Mouse (Mus musculus) thymus, postnatal 14 days (tissue): ENCODE measurements at regions not wholly inside any gene's neighbourhood (a gene's known extent, or its start where the extent isn't known, plus 50 kb on each side); places are given as distances from the start of the nearest gene placed in this dataset.

Experiments
- DNase-seq: peaks from one replicate; pipeline ENCODE4 v3.0.0; 2021

DNA sequence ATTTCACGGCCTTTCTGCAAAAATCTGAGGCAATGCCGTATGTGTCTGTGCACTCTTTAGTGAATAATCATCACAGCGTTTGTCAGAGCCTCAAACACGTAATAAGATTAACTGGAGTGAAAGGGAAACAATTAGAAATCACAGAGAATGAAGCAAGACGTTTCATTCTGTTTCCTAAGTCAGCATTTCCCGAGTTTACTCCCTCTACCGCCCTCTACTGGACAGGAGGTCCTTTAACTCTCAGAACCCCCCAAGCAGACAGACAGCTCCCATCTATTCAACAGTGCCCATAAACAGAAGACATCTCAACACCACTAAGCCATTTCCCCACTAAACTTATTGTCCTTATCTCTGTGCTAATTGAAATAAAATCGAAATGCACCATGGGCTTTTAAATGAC lies 167.5 kb upstream of the Rnd3 start:
- no peak for DNase-seq

DNA sequence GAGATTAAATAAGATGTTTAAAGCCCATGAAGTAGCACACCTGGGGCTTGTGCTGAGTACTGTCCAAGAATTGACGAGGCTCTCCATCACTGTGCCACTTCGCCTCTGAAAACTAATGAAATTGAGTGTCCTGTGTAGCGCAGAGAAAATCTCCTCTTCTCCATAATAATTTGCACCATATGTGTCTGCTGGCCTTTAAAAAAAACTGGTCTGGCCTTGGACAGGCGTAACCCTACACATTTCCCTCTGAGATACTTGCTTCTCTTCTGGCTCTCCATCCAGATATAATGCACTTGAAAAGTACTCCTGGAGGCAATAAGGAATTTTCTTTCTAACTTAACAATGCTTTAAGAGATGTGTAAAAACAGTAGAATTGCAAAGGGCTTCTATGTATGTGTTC lies 164.5 kb upstream of the Rnd3 start:
- DNase-seq, result no peak

GRCm38 (mm10) chr2:51306257-51306656 lies 157.3 kb upstream of the Rnd3 start:
- DNase-seq, result no peak

- DNase-seq, result no peak
These were observed 156.5 kb upstream of the Rnd3 start for GRCm38 (mm10) chr2:51305411-51305810.

DNA sequence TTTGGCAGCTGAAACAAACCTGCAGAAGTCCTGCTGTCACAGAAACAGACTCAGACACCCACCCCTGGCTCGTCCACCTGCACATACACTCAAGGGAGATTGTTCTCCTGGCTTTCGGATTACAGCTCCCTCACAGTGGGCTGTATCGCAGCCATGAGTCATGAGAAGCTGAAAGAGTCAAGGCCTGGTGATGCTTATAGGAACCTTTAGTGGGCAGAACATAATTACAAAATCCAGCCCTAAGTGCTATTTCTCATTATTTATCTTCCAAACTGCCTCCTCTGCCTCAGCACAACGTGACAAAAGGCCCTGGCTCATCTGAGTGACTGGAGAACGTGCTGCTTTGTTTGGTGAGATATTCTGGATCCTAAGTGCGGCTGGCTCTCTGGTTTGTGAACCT lies 155.8 kb upstream of the Rnd3 start:
- no peak for DNase-seq

DNA sequence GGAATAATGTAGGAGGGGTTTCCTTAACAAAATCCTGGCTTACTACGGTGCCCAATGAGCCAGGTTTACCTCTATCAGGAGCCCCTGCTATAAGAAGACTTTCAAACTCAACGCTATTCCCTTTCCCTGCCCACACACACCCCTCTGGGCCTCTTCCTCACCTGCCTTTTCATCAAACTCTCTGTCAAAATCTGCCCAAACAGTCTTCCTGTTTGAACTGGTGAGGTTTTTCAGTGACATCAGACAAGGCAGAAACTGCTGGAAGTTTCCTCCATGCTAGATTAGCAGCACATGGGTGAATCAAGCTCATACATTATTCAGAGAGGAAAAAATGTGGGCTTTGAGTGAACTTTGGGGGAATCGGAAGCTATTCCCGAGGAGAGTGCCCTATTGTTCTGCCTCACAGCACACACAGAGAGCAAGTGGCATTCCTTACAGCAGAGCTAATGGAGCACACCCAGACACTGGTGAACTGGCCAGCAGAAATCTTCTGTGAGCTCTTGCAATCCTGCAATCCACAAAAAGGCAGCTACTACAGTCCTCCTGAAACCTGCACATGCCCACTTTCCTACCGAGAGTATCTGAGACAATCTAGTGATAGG lies 141.8 kb upstream of the Rnd3 start:
- DNase-seq, result no peak

DNA sequence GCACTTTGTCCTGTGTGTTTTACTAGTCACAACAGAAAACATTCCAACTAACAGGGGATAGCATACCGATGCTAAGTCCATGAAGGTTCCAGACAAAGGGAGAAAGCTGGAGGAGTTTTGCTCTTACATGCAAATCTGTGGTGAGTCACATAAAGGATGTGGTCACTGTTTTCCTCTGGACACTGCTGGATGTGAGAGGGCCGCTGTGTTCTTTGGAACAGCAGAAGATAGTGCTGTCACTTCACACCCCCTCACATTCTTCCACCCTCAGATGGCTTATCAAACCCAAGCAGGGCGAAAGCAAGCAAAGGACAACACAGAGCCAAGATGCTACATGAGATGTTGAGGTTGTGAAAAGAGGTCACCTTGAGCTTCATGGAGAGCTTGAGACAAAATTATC lies 139.8 kb upstream of the Rnd3 start:
- DNase-seq, result no peak

GRCm38 (mm10) chr2:51285632-51286031 lies 136.7 kb upstream of the Rnd3 start:
- no peak for DNase-seq

- DNase-seq, result no peak
These were observed 135.9 kb upstream of the Rnd3 start for GRCm38 (mm10) chr2:51284781-51285225.

DNA sequence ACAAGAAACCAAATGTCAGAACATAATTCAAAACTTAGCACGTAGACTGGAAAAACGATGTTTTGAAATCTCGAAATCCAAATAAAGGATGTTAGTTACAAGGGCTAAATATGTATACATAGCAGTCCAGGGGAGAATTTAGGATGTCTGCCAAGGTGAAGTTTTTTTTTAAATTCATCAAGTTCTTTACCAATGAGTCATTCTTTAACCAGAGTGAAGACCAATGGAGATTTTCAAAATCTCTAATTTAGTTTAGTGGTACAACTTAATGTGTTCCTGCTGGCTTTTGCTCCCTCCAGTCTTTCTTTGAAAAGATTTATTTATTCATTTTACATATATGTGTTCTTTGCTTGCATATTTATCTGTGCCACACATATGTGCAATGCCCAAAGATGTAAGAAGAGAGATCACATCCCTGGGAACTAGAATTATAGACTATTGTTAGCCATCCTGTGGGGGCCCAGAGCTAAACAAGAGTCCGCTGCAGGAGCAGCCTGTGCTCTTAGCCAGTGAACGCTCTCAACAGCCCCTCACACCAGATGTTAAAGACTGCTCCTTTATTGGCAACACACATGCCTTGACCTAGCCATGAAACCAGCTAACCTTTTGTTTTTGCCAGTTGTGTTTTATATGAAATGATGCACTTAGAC lies 130.6 kb upstream of the Rnd3 start:
- DNase-seq, result no peak

DNA sequence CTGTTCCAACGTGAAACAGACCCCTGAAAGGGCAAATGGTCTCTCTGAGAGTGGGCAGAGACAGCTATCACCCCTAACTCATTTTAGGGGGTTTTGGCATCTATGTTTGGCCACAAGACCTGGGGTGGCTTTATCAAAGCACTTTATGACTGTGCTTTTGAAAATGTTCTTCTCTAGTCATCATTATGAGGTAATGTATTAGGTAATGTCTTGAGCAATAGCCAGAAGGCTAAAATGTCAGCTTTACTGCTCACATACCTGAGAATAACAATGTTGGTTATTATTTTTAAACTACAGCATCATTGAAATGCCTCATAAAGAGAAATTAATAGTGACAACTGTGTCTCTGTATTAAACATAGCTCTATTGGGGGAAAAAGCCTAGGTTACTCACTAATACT lies 129.9 kb upstream of the Rnd3 start:
- DNase-seq, result no peak

GRCm38 (mm10) chr2:51278356-51278755 lies 129.4 kb upstream of the Rnd3 start:
- no peak for DNase-seq

DNA sequence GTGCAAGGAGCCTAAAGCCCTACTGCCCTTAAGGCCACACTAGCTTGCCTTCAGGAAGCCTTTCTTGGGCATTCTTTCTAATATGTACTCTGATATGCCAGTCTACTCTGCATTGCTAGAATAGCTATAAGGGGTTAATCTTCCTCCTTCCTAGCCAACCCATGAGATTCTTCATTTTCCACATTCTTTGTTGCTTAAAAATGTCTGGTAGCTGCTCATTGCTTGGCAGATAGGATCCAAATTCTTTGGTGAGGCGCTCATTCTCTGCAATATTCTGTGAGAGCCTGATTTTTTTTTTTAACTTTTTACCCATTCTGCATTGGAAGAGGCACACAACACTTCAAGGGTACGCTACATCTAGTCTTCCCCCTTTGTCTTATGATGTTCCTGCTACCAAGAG lies 127.7 kb upstream of the Rnd3 start:
- no peak for DNase-seq

DNA sequence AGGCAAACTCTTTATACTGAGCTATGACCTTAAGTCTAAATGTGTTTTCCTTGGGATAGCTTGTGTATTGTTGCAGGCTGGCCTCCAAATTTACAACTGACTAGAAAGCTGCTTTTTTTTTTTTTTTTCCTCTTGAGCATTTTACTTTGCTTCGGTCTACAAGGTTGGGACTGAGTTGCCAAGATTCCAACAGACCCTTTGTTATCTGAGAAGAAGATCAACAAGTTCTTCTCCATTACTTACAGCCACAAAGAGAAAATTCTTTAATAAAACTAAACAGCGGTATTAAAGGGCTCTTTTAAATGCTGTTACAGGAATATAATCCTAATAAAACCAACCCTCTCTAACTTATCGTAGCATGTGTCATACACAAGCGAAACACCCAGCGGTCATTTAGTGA lies 124.4 kb upstream of the Rnd3 start:
- no peak for DNase-seq

- no peak for DNase-seq
These were observed 119.6 kb upstream of the Rnd3 start for GRCm38 (mm10) chr2:51268532-51268931.

- no peak for DNase-seq
These were observed 118.8 kb upstream of the Rnd3 start for GRCm38 (mm10) chr2:51267662-51268061.

- DNase-seq, result no peak
These were observed 113.6 kb upstream of the Rnd3 start for GRCm38 (mm10) chr2:51262506-51262905.

GRCm38 (mm10) chr2:51250798-51251197 lies 101.9 kb upstream of the Rnd3 start:
- no peak for DNase-seq

DNA sequence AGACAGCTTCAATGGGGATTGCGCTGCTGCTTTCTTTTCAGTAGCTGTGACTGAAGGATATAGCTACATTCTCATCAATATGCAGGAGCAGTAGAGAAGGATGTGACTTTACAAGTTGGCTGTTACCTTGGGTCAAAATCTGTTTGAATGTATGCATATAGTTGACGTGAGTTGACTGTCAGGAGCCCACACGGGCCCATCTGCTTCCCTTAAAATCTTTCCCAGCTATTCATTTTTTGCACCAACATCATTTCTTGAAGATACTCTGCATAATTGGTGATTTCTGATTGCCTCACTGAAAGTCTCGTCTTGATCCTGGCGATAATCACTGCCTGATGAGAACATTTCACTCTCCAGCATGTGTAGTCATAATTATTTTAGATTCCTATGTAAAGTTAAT lies 92.7 kb upstream of the Rnd3 start:
- DNase-seq, result no peak

GRCm38 (mm10) chr2:51240000-51240399 lies 91.1 kb upstream of the Rnd3 start:
- no peak for DNase-seq

DNA sequence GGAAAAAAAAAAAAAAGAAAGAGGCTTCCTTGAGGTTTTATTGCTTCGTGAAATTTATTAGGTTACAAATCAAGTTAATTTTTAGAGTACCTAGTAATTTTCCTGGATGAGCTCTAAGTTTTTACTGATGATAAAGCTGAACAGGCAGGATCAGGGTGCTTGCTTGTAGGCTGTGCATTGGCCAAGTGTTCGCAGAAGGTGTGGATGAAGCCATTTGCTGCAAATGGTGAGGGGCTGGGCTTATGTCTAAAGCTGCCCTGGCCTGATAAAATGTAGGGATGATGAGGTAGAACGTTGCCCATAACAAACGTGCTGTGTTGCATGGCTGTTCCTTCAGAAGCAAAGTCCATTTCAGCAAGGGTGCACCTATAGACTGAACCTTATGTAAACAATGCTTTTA lies 90.1 kb upstream of the Rnd3 start:
- no peak for DNase-seq

DNA sequence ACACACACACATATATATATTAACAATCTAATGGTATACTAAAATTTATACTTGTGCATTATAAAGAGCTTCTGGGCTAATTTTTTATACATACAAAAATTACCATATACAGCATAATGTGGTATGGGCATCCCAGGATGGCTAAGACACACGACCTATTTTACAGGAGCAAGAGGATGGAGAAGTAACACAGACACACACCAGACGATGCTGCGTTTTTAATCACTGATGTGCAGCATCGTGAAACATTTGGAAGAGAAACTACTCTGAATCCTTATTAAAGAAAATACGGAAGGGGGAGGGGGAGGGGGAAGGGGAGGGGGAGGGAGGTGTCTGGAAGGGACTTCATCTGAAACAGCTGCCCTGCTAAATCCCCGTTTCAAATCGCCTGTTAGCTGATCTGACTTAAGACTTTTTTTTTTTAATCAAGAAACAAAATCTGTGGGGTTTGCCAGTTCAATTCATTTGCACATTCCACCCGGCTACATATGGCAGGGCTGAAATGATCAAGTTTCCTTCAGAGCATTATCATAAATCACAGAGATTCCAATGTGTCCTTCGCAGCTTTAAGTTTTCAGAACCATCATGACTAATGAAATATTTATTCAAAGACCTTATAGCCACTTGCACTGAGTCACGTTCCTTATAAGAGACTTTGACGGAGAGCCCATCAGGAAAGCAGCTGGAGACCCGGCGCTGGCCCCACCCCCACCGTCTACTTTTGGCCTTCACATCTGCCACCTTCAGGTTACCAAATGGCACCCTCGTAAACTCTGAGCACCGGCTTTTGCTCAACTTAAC lies 89.4 kb upstream of the Rnd3 start:
- no peak for DNase-seq

DNA sequence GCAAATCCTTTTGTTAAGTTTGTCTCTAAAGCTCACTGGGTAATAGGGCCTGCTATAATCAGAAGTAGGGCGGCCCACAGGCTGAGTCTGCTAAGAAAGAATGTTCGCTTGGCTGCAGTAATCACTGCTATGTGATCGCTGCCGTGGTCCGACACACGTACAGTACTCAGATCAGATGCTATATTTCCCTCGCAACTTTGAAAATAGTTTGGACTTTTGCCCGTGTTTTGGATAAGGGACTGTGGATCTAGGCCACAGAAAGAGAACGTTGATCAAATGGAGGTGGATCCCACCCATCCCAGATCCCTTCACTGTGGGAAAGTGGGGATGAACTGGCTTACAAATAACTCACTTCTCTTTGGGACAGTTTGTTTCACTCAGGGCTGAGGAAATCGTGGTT lies 88.5 kb upstream of the Rnd3 start:
- DNase-seq, result no peak

DNA sequence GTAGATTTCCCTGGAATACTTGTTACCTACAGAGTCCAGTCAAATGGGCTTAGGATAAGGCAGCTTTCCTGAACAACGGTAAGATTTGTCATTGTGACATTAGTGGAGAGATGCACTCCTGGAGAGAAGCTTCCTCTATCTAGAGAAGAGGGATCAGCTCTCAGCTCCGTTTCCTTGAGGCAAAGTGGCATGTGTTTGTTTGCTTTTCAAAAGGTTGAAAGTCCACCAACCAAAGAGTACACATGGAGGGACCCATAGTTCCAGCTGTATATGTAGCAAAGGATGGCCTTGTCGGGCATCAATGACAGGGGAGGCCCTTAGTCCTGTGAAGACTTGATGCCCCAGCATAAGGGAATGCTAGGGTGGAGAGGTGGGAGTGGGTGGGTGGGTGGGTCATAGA lies 87.9 kb upstream of the Rnd3 start:
- DNase-seq, result no peak
